Mouse (Mus musculus): Measurements from ENCODE around the gene Ran. TPM values are rescaled to one million over a fixed set of nuclear protein-coding genes. Genes with fewer than 3 reads are reported as not detected.
A peak's percentile ranks its signal among the peaks of the same experiment; 100 is the strongest.

Ran gene
- total and polyA plus RNA-seq, 2 experiments from 2014 or later: 312 to 330 TPM

GRCm38 (mm10) chr5:129071761-129072280, 52.0 kb downstream of the Ran start:
- H3K36me3 ChIP-seq (ENCODE audit: insufficient read depth): no peaks in the 10 kb centered on the region
- H3K27me3 ChIP-seq (ENCODE audit: insufficient read depth, low read length): no peaks in the 10 kb centered on the region
- H3K9ac ChIP-seq: no peak overlapping the region
- H3K27ac ChIP-seq (ENCODE audit: low read depth, low read length): peak overlapping the region; percentile 74
- no peaks in the 10 kb centered on the region for H3K9me3 ChIP-seq (ENCODE audit: low read length)
- WGBS: 35% methylated on average over 14 of the region's 14 CpGs
- H3K4me2 ChIP-seq (ENCODE audit: low read depth): no peak overlapping the region
- ATAC-seq (peak; percentile 62), DNase-seq (peak; percentile 69)
- no peak for TF ChIP-seq CTCF (IDR thresholded peaks at IDR 0.05; ENCODE audit: low read depth)
- 0 out of 2 replicates have a peak, but pooled peaks cover 9% of the 10 kb centered on the region for H3K4me1 ChIP-seq (ENCODE audit: insufficient read depth)
- H3K4me3 ChIP-seq (ENCODE audit: low read depth, low read length): no peak overlapping the region

- no peaks in the 10 kb centered on the region for H3K9me3 ChIP-seq (ENCODE audit: low read length)
- WGBS: 65% methylated on average over 6 of the region's 6 CpGs
- 0 out of 2 replicates have a peak, but pooled peaks cover 9% of the 10 kb centered on the region for H3K4me1 ChIP-seq (ENCODE audit: insufficient read depth)
- no peak overlapping the region for H3K4me2 ChIP-seq (ENCODE audit: low read depth)
- ATAC-seq: no peak
- no peak overlapping the region for H3K9ac ChIP-seq
- no peaks in the 10 kb centered on the region for H3K36me3 ChIP-seq (ENCODE audit: insufficient read depth)
- no peak for TF ChIP-seq CTCF (IDR thresholded peaks at IDR 0.05; ENCODE audit: low read depth)
- no peak for DNase-seq
- H3K27ac ChIP-seq (ENCODE audit: low read depth, low read length): no peak overlapping the region
- H3K4me3 ChIP-seq (ENCODE audit: low read depth, low read length): no peak overlapping the region
- H3K27me3 ChIP-seq (ENCODE audit: insufficient read depth, low read length): no peaks in the 10 kb centered on the region
These were observed 53.5 kb downstream of the Ran start for GRCm38 (mm10) chr5:129073404-129073803.

Other genes with a start within 250 kb of the Ran start
- 18.8 and 25.6 TPM in 2 replicates for gene Rimbp2, start 66.6 kb upstream of the Ran start, total RNA-seq (2014; rRNA removed)
- 3.9 and 4.6 TPM in 2 replicates for gene Rimbp2, start 66.6 kb upstream of the Ran start, polyA plus RNA-seq (2015; fragmentation: Nextera tagmentation; extraction: Ambion mirVana)
- gene Stx2, start 11.5 kb upstream of the Ran start, total RNA-seq (2014; rRNA removed): 17.4 and 18.5 TPM in 2 replicates
- gene Stx2, start 11.5 kb upstream of the Ran start, polyA plus RNA-seq (2015; fragmentation: Nextera tagmentation; extraction: Ambion mirVana): 9.4 and 12.5 TPM in 2 replicates
- gene Adgrd1, start 76.7 kb downstream of the Ran start, total RNA-seq (2014; rRNA removed): 0.46 and 1.0 TPM in 2 replicates
- gene Adgrd1, start 76.7 kb downstream of the Ran start, polyA plus RNA-seq (2015; fragmentation: Nextera tagmentation; extraction: Ambion mirVana): 0.19 and 0.22 TPM in 2 replicates

All from forebrain, postnatal 0 days (tissue).